Mouse (Mus musculus) heart, adult 11 months (tissue): ENCODE data around the gene Ubtf.

ENCODE experiments used
- DNase-seq: peaks from one replicate; pipeline ENCODE4 v3.0.0; 2022

Gene Ubtf

GRCm38 (mm10) chr11:102316572-102317297 lies 2.8 kb downstream of the Ubtf start:
- peak; percentile 99 for DNase-seq

- DNase-seq, result no peak
Measured at GRCm38 (mm10) chr11:102315690-102316571, 3.6 kb downstream of the Ubtf start.

GRCm38 (mm10) chr11:102314321-102314720 lies 5.2 kb downstream of the Ubtf start:
- DNase-seq, result no peak

GRCm38 (mm10) chr11:102312586-102312985 lies 7.0 kb downstream of the Ubtf start:
- no peak for DNase-seq

GRCm38 (mm10) chr11:102311966-102312365 lies 7.6 kb downstream of the Ubtf start:
- DNase-seq, result no peak

GRCm38 (mm10) chr11:102310768-102311695 lies 8.5 kb downstream of the Ubtf start:
- DNase-seq, result peak; percentile 94

- DNase-seq, result peak; percentile 94
Measured at GRCm38 (mm10) chr11:102309821-102310617, 9.5 kb downstream of the Ubtf start.

GRCm38 (mm10) chr11:102308979-102309378 lies 10.6 kb downstream of the Ubtf start:
- DNase-seq, result peak; percentile 100

- no peak for DNase-seq
Measured at GRCm38 (mm10) chr11:102308104-102308503, 11.4 kb downstream of the Ubtf start.

- DNase-seq, result no peak
Measured at GRCm38 (mm10) chr11:102305359-102305758, 14.2 kb downstream of the Ubtf start.

GRCm38 (mm10) chr11:102304141-102304540 lies 15.4 kb downstream of the Ubtf start:
- DNase-seq, result no peak

GRCm38 (mm10) chr11:102299839-102300238 lies 19.7 kb downstream of the Ubtf start:
- DNase-seq, result no peak

- peak; percentile 75 for DNase-seq
Measured at GRCm38 (mm10) chr11:102297577-102298556, 21.7 kb downstream of the Ubtf start.

- DNase-seq, result peak; percentile 100
Measured at GRCm38 (mm10) chr11:102296491-102297472, 22.8 kb downstream of the Ubtf start, which contains the start of gene Atxn7l3. Gene Atxn7l3 (minus strand): TSS chr11:102296631.

- DNase-seq, result peak; percentile 98
Measured at GRCm38 (mm10) chr11:102295598-102296471, 23.7 kb downstream of the Ubtf start.

- DNase-seq, result peak; percentile 96
Measured at GRCm38 (mm10) chr11:102294887-102295597, 24.5 kb downstream of the Ubtf start.

- peak; percentile 89 for DNase-seq
Measured at GRCm38 (mm10) chr11:102294416-102294815, 25.1 kb downstream of the Ubtf start.

- DNase-seq, result peak; percentile 92
Measured at GRCm38 (mm10) chr11:102293971-102294370, 25.6 kb downstream of the Ubtf start.
